Mouse (Mus musculus) kidney, adult 2 months (tissue): ENCODE measurements around the gene Olig3. TPM values are rescaled to one million over a fixed set of nuclear protein-coding genes. Genes with fewer than 3 reads are reported as not detected.
"Not testable (repeated sequence)": the region's sequence is repeated elsewhere in the genome, so short reads cannot be mapped to it uniquely, and the experiment has no call there.

ENCODE experiments used
- DNase-seq: peaks from one replicate; pipeline ENCODE4 v3.0.0; 2021
- H3K27ac ChIP-seq: fragments of 200-500 bp; 2 replicates; pipeline ENCODE4 v1.5.1; 2012; ENCODE audit warnings: low read depth, low read length, control low read depth, inconsistent platforms; ENCODE audit not compliant: insufficient read depth
- H3K27me3 ChIP-seq: fragments of 200-500 bp; replicated peaks from 2 replicates; pipeline ENCODE4 v1.6.1; 2012; ENCODE audit warnings: mild to moderate bottlenecking, moderate library complexity, low read length, inconsistent platforms; ENCODE audit not compliant: control insufficient read depth, insufficient read depth
- H3K36me3 ChIP-seq: fragments of 200-500 bp; 2 replicates; pipeline ENCODE4 v1.6.1; 2012; ENCODE audit warnings: mild to moderate bottlenecking, moderate library complexity, low read length, inconsistent platforms; ENCODE audit not compliant: control insufficient read depth, insufficient read depth
- H3K4me1 ChIP-seq: fragments of 200-500 bp; 2 replicates; pipeline ENCODE4 v1.6.1; 2011; ENCODE audit warnings: low read length; ENCODE audit not compliant: control insufficient read depth, insufficient read depth
- H3K4me3 ChIP-seq: fragments of 200-500 bp; 2 replicates; pipeline ENCODE4 v1.5.1; 2011; ENCODE audit warnings: mild to moderate bottlenecking, low read depth, low read length, control low read depth; ENCODE audit not compliant: insufficient read depth
- CTCF ChIP-seq: fragments of 200-500 bp; conservative IDR thresholded peaks from 2 replicates; pipeline ENCODE4 v1.5.1; 2011; ENCODE audit warnings: low read depth, mild to moderate bottlenecking, control low read depth, low read length, moderate library complexity, mixed read lengths; ENCODE audit not compliant: insufficient read depth, insufficient read length
- POLR2A ChIP-seq: fragments of 200-500 bp; IDR thresholded peaks from one replicate; pipeline ENCODE4 v1.6.1; 2011; ENCODE audit warnings: low read depth, low read length, control low read depth
- whole genome bisulfite sequencing: fragments of 180-500 bp; shearing (Covaris S2); methylation state at CpG from one replicate; pipeline ENCODE4 v1.1.7; 2018; 5-methylcytosine and 5-hydroxymethylcytosine counted together
- polyA plus RNA-seq: library from polyadenylated mRNA; depleted of rRNA; stranded (reverse); fragments of >200 nt; gene quantifications from 2 replicates; pipeline ENCODE4 v1.2.3, GENCODE M21; 2012

Gene Olig3
- polyA plus RNA-seq, 1 experiment, result not detected

DNA sequence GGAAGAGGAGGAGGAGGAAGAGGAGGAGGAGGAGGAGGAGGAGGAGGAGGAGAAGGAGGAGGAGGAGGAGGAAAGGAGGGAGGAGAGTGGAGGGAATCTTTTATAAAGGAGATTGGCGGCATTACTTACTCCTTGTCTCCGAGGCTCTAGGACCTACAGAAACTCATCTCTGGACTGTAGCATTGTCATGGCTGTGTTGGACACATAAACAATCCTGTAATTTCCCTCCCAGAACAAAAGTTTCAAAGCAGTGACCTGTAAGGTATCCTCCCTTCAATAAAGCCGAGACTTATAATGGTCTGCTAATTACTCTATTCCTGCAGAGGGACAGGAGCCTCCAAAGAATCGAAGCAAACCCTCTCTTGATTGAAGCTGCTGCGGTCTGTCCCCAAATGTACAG, 7.0 kb downstream of the Olig3 start:
- no peak for DNase-seq
- no peaks in the 10 kb centered on the region for H3K4me1 ChIP-seq
- no peak overlapping the region for H3K27ac ChIP-seq
- peaks cover 2% of the 10 kb centered on the region for H3K27me3 ChIP-seq
- 11% methylated on average over 5 of the region's 5 CpGs for WGBS
- H3K36me3 ChIP-seq, result no peaks in the 10 kb centered on the region
- no peak overlapping the region for H3K4me3 ChIP-seq
- TF ChIP-seq POLR2A, result no peak
- no peak for TF ChIP-seq CTCF

DNA sequence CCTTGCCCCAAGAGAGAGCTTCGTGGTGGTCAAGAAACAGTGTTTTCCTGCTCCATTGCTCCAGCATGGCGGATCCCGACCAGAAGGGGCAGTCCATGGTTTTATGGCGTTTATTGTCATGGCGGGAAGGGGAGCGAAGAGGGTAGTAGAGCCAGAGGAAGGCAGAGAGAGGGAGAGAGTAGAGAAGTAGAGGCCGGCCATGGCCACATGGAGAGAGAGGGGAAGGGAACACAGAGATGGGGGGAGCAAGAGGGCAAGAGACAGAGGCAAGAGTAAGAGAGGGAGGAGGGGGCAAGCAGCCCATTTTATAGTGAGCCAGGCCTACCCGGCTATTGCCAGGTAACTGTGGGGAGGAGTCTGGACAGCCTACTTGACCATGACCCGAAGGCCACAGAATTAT, 12.8 kb downstream of the Olig3 start:
- H3K27me3 ChIP-seq, result no peaks in the 10 kb centered on the region
- TF ChIP-seq POLR2A (no peak), CTCF (no peak)
- no peak overlapping the region for H3K4me3 ChIP-seq
- no peaks in the 10 kb centered on the region for H3K36me3 ChIP-seq
- H3K4me1 ChIP-seq, result no peaks in the 10 kb centered on the region
- no peak overlapping the region for H3K27ac ChIP-seq
- DNase-seq, result no peak
- WGBS, result 80% methylated on average over 9 of the region's 9 CpGs

DNA sequence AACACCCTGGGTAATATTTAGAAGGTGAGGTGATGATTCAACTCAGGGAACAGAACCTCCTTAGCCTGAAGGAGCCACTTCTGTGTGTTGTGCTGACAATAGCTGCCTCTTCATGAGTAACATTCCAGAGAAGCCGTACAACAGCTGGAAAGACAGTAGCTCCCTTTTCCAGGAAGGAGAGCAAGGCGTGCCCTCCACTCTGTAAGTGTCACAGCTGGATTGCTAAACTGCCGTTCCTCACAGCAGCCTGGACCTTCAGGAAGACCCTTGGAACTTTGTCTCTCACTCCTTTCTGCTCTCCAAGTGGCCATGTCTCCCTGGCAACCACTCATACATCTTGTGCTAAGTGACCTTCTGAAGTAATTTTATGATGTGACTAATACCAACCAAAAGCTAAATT, 13.8 kb downstream of the Olig3 start:
- Histone ChIP-seq H3K27me3 (no peaks in the 10 kb centered on the region), H3K4me1 (no peaks in the 10 kb centered on the region), H3K4me3 (no peak overlapping the region), H3K27ac (no peak overlapping the region), H3K36me3 (no peaks in the 10 kb centered on the region)
- no peak for DNase-seq
- 54% methylated on average over 3 of the region's 3 CpGs for WGBS
- TF ChIP-seq CTCF (no peak), POLR2A (no peak)

DNA sequence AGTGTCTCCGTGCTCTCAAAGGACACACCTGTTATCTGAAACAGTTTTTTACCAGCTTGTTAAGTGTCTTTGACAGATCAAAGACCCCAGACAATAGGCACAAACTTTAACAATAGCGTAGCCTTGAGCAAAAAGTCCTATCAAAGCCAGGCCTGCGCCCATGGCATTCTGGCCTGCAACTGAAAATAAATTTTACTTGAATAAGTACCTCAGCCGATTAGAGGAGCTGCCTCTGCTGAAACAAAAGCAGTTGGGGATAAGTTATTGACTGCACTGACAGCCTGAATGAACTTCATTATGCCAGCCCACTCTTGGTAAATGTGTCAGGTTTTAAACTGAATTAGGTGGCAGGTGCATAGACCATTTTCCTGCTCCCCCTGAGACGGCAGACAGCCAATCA, 15.9 kb downstream of the Olig3 start:
- WGBS, result 64% methylated on average over 5 of the region's 5 CpGs
- H3K36me3 ChIP-seq, result no peaks in the 10 kb centered on the region
- no peaks in the 10 kb centered on the region for H3K27me3 ChIP-seq
- H3K27ac ChIP-seq, result no peak overlapping the region
- no peak overlapping the region for H3K4me3 ChIP-seq
- TF ChIP-seq POLR2A, result no peak
- no peaks in the 10 kb centered on the region for H3K4me1 ChIP-seq
- no peak for DNase-seq

DNA sequence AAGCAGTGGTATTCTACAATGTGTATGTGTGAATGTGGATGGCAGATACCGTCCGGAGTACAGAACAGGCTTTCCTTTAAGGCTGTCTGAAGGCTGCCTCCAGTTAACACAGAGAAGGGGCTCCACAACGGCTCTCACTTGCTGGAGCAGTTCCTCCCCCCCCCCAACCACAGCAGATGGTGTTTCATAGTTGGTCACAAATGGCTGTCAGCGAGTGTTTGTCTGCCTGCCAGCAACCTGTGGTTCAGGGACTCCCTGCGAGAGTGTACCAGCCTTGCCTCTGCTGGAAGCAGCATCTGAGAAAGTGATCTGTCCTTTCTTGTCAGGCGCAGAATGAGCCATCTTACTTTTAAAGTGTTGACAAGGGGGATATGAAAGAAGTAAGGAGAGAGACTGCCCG, 17.5 kb downstream of the Olig3 start:
- no peaks in the 10 kb centered on the region for H3K4me1 ChIP-seq
- TF ChIP-seq POLR2A (no peak), CTCF (no peak)
- no peak for DNase-seq
- H3K27me3 ChIP-seq, result no peaks in the 10 kb centered on the region
- H3K36me3 ChIP-seq, result no peaks in the 10 kb centered on the region
- WGBS, result 64% methylated on average over 7 of the region's 7 CpGs
- H3K4me3 ChIP-seq, result no peak overlapping the region
- no peak overlapping the region for H3K27ac ChIP-seq

DNA sequence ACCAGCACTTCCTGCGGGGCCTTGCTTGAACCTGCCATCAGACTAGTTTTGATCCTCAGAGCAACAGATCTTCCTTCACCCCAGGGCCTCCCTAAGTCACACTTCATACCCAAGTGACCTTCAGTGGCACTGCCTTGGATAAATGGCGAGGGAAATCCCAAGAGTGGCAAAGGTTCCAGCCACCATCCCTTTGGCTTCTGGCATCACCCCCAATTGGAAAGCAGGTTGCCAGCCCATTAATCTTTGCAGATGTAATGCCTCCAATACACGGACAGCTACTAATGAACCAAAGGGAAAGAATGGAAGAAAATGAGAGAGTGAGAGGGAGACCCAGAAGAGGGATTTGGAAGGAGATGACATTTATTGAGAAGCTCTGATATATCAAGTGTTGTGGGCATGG, 18.0 kb downstream of the Olig3 start:
- WGBS, result 75% methylated on average over 3 of the region's 3 CpGs
- H3K27ac ChIP-seq, result no peak overlapping the region

DNA sequence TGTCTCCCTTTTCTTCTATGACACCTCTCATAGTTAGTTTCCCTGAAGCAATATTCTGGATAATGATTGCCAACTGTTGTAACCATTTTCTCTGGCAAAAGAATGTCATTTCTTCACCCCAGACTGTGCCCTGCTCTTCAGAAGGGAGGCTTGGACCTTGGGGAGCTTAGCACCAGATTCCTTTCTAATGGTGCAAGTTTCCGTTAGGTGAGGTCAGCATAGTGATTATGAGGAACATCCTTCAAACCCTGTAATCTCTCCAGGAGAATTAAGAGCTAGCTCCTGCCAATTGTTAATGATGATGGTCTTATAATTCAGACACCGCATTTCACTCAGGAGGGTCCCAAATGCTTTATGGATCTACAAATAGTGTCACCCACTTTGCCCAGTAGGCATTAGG, 19.5 kb downstream of the Olig3 start:
- Histone ChIP-seq H3K4me1 (no peaks in the 10 kb centered on the region), H3K27ac (no peak overlapping the region), H3K36me3 (no peaks in the 10 kb centered on the region), H3K27me3 (no peaks in the 10 kb centered on the region), H3K4me3 (no peak overlapping the region)
- TF ChIP-seq POLR2A (no peak), CTCF (no peak)
- WGBS, result 89% methylated on average over 2 of the region's 2 CpGs
- no peak for DNase-seq

More for the DNA sequence above, 18.0 kb downstream of the Olig3 start:
- H3K36me3 ChIP-seq, result no peaks in the 10 kb centered on the region
- no peak overlapping the region for H3K4me3 ChIP-seq
- H3K27me3 ChIP-seq, result no peaks in the 10 kb centered on the region
- no peaks in the 10 kb centered on the region for H3K4me1 ChIP-seq
- DNase-seq, result no peak
- TF ChIP-seq CTCF (no peak), POLR2A (no peak)

DNA sequence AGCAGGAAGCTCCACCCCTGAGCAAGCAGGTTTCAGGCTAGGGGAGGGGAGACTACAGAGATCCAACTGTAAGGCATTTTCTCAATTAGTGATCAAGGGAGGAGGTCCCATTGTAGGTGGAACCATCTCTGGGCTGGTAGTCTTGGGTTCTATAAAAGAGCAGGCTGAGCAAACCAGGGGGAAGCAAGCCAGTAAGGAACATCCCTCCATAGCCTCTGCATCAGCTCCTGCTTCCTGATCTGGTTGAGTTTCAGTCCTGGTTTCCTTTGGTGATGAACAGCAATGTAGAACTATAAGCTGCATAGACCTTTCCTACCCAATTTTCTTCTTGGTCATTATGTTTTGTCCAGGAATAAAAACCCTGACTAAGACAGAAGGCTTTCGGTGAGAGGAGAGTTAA, 24.6 kb downstream of the Olig3 start:
- not testable (repeated sequence) for H3K36me3 ChIP-seq, H3K4me1 ChIP-seq
- 95% methylated on average over 1 of the region's 1 CpGs for WGBS

More for the DNA sequence above, 24.6 kb downstream of the Olig3 start:
- not testable (repeated sequence) for H3K27me3 ChIP-seq, H3K27ac ChIP-seq, DNase-seq, H3K4me3 ChIP-seq
